Mouse (Mus musculus): ENCODE data around the gene Myg1.
"Not testable (repeated sequence)": the region's sequence is repeated elsewhere in the genome, so short reads cannot be mapped to it uniquely, and the experiment has no call there.

Myg1 gene

DNA sequence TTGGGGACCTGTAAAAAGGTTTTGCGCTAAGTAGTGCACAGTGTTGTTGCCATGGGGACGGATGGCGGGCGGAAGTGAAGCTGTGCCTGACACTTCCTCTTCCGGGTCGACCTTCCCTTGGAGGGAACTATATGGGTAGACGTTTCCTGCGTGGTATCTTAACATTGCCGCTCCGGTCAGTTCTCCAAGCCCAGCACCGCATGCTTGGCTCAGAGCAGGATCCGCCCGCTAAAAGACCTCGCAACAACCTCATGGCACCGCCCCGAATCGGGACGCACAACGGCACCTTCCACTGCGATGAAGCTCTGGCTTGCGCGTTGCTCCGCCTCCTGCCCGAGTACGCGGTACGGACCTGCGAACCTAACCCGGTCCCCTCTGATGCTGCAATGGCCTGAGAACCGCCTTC, at the start of gene Myg1:
Gene Myg1, plus strand, starts transcription at position 100 of the 406 bp plus-strand sequence.
- DNase-seq (ENCODE audit: low spot score), result peak; percentile 91

DNA sequence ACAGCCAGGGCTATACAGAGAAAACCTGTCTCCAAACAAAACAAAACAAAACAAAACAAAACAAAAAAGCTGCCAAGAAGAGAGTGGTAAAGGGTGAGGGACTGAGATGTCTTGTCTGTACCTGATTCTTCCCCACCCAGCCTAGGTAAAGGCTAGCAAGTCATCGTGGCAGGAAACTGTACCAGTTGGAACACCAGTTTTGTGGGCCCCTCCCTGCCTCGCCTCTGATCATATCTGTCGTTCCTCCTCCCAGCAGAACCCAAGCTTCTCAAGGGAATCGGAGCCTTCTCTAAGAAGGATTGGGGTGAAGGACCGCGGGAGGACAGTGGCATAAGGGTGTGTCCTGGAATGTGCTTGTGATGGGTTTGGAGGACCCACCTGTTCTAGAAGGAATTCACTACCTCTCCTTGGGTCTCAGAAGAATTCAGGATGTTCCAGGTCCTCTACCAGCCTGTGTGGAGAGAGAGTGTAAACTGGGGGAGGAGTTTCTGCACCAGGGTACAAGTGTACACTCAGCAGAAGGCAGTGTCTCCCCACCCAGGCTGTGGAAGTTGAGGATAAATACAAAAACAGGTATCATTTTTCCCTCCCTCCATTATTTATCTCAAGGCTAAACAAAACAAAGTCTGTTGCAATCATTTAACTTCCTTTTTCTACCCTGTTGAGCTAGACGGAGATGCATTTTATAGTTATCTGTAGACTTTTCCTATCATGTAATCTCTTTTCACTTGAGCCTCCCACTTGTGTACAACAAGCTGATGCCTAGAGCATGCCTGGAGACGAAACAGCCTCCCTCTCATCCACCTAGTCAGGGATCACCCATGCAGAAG, 48.8 kb upstream of the Myg1 start:
- no peak for DNase-seq (ENCODE audit: low spot score)

DNA sequence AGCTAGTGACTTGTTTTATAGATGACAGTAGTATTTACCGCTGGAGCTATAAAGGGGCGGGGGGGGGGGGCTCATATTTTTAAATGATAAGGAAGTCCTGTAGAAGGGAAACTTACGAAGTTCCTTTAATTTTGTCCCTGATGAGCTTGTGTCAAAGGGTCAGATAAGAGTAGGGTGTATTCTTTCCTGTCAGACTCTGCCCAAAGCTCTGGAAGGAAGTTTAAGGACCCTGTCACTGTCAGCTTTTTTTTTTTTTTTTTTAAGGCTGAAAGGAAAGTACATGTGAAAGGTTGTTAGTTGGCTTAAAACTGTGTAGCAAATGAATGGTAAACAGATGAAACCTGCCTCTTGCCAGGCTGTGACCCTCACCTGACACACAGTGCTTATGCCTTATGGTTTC, 47.9 kb upstream of the Myg1 start:
- no peak for DNase-seq (ENCODE audit: low spot score)

DNA sequence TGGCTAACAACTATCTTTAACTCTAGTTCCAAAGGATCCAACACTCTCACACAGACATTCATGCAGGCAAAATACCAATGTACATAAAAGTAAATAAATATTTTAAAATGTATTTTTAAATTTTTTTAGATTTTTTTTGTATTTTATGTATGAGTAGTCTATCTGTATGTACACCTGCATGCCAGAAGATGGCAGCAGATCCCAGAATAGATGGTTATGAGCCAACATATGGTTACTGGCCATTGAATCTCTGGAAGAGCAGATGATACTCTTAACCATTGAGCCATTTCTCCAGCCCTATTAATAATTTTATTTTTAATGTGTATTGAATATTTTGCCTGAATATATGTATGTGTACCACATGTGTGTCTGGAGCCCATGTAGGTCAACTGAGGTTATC, 44.1 kb upstream of the Myg1 start:
- DNase-seq (ENCODE audit: low spot score), result peak; percentile 79

DNA sequence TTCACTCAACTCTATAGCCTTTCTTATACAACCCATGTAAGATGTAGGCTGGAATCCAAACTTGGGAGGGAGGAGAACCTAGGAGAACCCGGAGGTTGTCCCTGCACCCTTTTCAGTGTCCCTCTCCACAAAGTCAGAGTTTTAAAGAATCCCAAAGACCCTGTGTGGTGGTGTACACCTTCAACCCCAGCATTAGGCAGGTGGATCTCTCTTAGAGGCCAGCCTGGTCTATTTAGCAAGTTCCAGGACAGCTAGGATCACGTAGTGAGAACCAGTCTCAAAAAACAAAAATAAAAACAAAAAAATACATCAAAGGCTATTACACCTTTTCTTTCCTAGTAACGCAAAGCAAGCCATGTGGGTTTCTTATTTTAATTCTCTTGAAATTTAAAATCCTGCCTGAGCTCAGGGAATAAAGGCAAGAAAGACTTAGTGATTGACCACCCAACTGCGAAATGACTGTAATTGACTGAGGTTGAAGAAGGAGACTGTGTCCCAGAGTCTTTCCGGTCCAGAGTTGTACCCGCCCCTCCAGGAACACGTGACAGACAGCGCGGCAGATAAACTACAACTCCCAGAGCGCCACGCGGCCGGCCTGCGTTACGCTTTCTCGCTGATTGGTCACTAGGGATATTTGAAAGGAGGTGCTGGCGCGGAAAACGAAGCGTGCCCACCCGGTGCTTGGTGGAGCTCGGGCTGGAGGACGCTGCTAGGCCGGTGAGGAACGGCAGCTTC, 35.7 kb upstream of the Myg1 start, which contains the start of gene Espl1:
Gene Espl1, plus strand, starts transcription at position 634 of the 735 bp plus-strand sequence.
- DNase-seq (ENCODE audit: low spot score), result peak; percentile 90

DNA sequence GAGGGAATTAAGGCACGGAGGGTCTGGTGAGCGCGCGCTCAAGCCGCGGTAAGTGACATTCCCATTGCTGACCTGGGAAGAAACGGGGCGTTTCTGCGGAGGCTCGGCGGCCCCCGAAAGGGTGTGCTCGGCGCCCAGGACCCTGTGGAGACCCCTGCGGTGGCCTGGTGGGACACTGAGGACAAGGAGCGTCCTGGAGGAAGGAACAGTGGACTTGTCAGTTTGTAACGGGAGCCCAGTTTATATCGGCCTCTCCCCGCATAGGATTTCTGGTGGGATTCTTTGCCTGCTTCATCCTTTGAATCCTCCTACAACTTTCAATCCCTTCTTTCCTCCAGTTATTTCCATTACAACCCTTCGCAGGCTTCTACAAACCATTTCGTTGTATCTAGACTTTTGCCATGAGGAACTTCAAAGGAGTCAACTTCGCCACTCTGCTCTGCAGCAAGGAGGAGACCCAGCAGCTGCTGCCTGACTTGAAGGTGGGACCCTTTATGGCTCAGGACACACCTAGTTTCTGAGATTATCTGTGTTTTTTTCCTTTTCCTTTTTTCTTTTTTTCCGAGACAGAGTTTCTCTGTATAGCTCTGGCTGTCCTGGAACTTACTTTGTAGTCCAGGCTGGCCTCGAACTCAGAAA, 35.0 kb upstream of the Myg1 start:
- no peak for DNase-seq (ENCODE audit: low spot score)

DNA sequence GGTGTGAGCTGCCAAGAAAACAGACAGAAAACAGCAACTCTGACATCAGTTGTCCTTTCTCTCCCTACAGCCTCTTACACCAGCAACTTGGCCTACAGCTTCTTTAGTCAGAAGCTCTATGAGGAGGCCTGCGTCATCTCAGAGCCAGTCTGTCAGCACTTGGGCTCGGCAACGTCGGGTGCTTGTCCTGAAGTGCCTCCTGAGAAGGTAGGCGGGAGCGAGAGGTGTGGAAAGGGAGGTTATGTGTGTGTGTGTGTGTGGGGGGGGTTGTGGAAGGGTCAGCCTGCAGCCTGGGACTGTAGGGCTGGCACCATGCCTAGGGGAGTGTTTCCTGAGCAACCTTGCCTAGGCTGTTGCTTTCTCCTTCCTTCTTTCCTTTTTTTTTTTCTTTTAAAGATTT, 29.0 kb upstream of the Myg1 start:
- no peak for DNase-seq (ENCODE audit: low spot score)

DNA sequence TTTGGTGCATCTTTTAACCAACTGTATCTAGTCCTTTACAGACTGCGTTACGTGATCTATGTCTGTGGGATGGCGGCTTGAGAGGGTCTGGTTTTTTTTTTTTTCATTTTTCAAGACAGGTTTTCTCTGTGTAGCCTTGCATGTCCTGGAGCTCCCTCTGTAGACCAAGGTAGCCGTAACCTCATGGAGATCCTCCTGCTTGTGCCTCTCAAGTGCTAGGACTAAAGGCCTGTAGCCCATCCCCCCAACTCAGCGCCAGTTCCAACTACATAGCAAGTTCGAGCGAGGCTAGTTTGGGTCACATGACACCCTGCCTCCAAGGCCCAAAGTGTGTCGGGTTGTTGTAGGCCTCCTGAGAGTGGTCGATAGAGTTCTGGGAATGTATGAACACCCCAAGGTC, 22.8 kb upstream of the Myg1 start:
- no peak for DNase-seq (ENCODE audit: low spot score)

DNA sequence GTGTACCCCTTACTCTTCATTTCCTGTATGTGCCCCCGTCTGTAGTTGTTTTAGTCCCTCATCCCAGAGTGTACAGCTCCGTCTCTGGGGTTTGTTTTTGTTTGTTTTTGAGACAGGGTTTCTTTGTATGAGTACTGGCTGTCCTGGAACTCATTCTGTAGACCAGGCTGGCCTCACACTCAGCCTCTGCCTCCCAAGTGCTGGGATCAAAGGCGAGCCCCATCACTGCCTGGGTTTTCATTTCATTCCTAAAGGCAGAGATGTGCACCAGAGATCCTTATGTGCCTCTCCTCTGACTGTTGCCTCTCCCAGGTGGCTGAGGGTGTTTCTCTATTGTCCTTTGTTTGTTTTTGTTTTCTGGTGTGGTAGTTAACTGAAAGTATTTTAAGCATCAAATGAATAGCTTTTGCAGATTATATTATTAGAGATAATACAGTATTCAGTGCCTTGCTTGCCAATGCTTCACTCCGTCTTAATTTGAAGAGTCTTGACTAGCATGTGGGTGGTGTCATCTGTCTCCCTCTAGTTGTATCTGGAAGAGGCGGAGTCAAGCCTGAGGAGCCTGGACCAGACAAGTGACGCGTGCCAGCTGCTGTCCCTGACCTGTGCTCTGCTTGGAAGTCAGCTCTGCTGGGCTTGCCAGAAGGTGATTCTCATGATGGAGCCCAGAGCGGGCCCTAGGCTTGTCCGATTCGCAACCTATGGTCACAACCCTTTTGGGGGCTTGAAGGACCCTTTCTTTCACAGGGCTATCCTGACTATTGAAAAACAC, 21.2 kb upstream of the Myg1 start:
- DNase-seq (ENCODE audit: low spot score), result peak; percentile 41

DNA sequence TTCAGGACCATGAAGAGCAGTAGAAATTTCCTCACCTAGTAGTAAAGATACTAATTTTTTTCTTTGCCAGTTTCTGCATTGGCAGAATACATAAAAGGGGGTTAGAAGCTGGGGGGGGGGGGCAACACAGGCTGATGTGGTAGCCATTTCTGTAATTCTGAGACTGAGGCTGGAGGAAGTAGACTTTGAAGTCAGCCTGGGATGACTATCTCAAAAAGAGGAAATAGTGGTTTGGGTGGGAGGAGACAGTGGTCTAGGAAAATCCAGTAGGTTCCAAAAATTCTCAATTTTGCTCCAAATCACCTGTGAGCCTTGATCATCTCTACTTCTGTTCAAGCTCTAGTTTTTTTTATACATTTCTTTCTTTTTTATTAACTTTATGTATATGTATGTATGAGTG, 20.0 kb upstream of the Myg1 start:
- no peak for DNase-seq (ENCODE audit: low spot score)

DNA sequence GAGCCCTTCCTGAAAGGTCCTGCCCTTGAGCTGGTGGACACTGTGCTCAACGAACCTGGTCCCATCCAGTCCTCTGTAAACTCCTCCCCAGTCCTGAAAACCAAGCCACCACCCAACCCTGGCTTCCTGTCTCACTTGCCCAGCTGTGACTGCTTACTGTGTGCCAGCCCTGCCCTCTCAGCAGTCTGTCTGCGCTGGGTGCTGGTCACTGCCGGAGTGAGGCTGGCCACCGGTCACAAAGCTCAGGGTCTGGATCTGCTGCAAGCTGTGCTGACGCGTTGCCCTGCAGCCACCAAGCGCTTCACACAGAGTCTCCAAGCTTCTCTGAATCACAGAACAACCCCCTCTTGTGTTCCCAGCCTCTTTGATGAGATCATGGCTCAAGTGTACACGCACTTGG, 16.2 kb upstream of the Myg1 start:
- no peak for DNase-seq (ENCODE audit: low spot score)

DNA sequence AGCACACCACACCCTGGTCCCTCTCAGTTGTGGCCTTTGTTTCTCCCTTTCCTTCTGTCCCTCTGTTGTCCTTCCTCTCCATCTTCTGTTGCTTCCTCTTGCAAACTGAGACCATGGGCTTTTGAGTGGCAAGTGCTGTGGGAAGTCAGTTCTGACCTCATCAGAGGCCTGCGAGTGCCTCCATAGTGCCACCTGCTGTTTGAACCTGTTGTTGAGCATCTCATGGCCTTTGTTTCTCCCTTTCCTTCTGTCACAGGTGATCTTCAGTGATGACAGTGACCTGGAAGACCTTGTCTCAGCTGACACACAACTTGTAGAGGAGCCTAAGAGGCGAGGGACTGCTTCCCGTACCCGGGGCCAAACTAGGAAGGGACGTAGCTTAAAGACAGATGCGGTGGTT, 15.2 kb upstream of the Myg1 start:
- DNase-seq (ENCODE audit: low spot score), result peak; percentile 67

DNA sequence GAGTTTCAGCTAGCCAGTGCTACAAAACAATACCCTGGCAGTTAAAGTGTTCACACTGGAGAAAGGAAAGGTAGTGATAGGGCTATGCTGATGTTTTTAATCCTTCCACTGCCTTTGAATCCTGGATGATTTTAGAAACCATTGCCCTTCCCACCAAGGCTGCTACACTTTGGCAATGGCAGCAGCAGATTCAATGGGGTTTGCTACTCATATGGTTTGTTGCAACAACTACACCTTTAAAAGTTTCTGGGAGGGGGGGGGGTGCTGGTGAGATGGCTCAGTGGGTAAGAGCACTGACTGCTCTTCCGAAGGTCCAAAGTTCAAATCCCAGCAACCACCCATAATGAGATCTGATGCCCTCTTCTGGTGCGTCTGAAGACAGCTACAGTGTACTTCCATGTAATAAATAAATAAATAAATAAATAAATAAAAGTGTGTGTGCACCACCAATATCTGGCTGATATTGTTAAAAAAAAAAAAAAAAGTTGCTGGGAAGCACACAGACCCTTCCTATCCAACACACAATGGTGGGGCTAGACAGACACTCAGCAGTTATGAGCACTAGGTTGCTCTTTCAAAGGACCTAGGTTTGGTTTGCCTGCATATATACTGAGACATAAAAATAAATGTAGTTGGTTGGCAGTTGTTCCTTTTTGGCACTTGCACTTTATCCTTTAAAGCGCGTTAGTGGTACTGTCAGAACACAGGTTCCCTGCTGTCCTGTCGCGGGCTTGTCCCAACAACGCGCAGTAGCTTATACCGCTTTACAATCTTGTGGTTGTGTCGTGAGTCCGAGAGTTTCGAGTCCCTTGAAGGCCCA, 6.6 kb upstream of the Myg1 start:
- DNase-seq (ENCODE audit: low spot score), result peak; percentile 51

DNA sequence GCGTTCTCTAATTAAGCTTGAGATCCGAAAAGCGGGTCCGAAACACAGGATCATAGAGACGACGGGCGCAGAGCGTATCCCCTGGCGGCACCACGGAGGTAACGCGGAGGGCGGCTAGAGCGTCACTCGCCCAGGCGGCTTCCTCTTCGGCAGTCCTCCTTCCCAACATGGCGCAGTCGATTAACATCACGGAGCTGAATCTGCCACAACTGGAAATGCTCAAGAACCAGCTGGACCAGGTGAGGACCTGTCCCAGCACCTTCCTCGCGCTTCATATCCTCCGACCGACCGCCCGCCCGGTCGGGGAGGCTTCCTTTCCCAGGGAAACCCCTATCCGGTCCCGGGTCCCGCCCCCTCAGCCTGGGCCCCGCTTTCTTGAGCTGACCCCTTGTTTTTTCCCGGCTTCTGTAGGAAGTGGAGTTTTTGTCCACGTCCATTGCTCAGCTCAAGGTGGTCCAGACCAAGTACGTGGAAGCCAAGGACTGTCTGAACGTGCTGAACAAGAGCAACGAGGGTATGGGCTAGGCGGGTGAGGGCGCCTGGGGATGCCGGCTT, 5.4 kb upstream of the Myg1 start, which contains the start of gene Pfdn5:
Gene Pfdn5, plus strand, starts transcription at position 95 of the 555 bp plus-strand sequence.
- DNase-seq (ENCODE audit: low spot score), result peak; percentile 87

DNA sequence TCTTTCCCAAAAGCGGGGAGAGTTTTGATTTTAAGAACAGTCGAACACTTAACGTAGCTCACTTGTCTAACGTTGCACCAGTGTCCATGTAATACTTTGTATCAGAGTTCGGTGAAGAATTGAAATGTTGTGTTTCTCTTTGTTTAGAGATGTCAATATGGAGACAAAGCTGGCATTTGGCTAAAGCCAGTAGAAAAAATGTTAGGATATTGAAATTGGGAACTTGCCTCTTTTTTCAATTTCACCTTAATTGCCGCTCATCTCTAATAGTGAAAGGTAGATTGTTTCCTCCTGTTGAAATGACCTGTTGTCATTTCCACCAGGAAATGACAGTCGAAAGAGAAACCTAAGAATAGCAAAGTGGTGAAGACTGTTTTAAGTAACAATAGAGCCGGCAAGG, 4.6 kb upstream of the Myg1 start:
- no peak for DNase-seq (ENCODE audit: low spot score)

DNA sequence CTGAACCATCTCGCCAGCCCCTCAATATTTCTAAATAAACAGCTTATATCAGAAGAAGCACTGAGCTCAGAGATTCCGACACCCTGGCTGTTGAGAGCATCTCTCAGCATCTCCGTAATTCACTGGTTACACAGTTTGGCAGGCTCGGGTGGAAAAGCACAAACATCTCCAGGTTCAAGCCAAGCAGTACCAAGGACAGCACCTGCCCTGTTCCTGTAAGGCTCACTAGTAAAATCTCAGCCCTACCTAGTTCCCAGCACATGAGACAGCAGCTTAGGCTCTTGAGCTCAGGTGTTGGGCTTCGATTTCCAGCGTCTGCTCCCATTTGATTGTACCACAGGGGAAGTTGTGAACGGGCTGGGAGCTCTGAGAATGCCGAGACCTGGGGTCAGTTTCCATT, 3.7 kb downstream of the Myg1 start:
- no peak for DNase-seq (ENCODE audit: low spot score)

DNA sequence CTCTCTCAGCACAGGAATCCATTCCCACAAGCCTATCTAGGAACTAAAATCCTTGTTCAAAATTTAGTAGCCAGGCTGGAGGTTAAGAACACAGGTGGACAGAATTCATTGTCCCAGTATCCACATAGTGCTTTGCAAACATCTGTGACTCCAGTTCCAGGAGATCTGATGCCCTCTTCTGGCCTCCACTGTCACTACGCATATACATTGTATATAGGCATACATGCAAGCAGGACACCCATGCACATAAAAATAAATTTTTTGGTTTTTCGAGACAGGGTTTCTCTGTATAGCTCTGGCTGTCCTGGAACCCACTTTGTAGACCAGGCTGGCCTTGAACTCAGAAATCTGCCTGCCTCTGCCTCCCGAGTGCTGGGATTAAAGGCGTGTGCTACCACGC, 4.4 kb downstream of the Myg1 start:
- not testable (repeated sequence) for DNase-seq (ENCODE audit: low spot score)

DNA sequence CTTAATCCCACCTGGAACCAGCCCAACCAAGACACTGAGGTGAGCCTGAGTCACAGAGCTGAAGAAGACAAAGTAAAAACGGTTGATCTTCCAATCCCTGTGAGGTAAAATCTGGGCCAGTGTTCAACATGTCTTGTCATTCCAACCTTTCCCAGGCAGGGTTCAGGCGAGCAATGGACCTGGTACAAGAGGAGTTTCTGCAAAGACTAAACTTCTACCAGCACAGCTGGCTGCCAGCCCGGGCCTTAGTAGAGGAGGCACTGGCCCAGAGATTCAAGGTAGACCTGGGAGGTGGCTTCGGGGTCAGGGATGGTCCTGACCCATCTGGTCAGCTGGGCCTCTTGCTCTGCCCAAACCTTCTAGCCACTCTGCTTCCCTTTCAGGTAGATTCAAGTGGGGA, 5.4 kb downstream of the Myg1 start:
- no peak for DNase-seq (ENCODE audit: low spot score)

DNA sequence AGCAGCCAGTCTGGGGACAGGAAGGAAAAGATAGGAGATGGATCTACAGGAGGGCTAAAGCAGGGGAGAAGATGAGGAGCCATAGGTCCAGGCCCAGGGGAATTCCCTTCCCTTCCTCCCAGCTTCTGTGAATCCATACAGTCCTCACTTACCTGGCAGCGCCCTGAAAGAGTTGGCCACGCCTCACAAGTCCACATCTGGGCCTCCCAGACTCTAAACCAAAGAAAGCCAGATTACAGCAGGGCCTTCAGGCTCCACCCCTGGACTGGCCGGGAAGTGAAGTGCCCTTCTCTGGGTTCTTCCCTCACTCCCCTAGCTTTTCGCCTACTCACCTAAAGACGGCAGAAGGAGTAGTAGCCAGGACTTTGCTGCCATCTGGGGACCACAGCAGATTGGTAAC, 8.1 kb downstream of the Myg1 start:
- DNase-seq (ENCODE audit: low spot score), result no peak

DNA sequence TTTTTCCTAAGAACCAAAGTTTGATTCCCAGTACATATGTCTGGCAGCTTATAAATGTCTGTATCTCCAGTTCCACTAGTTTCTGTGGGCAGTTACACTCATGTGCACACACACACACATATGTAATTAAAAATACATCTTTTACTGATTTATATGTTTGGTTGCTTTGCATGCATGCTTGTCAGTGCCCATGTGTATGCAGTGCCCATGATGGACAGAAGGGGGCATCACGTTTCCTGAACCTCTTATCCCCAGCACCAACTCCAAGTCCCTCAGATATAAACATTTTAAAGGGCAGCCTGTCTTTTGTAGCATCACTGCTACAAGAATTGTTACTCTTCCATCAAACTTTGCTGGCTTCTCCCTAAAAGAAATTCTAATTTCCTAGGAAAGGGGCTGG, 10.1 kb downstream of the Myg1 start:
- DNase-seq (ENCODE audit: low spot score), result peak; percentile 65

DNA sequence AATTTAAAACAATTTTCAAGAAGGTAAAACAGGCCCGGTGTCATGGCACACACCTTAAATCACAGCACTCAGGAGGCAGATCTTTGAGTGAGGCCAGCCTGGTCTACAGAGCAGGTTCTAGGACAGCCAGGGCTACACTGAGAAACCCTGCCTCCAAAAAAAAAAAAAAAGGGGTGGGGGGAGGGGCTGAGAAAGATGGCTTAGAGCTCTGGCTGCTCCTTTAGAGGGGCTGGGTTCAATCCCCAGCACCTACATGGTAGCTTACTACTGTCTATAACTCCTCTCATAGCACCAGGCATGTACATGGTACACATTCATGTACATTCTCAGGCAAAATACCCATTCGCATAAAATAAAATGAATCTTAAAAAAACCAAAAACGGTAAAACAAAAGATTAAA, 13.0 kb downstream of the Myg1 start:
- DNase-seq (ENCODE audit: low spot score), result no peak

All from adipocyte (in vitro differentiated cells).